In the genomic region with DNA sequence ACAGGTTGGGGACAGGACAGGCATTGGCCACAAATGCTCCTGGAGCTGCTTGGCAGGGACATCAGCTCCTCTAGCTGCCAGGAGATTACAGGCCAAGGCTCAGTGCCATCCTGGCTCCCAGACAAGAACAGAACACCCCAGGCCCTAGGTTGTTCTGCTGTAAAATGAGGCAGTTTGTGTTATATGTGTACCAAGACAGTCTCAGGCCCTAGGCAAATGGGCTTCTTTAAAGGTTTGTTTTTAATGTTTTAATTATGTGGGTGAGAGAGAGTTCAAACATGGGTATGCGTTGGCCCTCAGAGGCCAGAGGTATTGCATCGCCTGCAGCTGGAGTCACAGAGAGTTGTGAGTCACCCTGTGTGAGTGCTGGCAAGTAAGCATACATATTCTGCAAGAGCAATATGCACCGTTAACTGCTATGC, we compare ENCODE assay signal across 10 mouse cellular contexts. TPM values are rescaled to one million over a fixed set of nuclear protein-coding genes. Genes with fewer than 3 reads are reported as not detected.
DNase-seq lines count a peak whose midpoint lies in the region; ATAC-seq lines count a peak whose summit lies in the region.
"Had no signal": no experiment of that assay in that cellular context is flagged by ENCODE, and none has a peak within 500 bp of the region (broad histone marks: within the 10 kb centered on the region; RNA-seq: fewer than 3 reads in every experiment).

No protein-coding gene starts in this region.

- H3K9ac ChIP-seq in forebrain, embryonic 15.5 days (replicated peaks): no peak overlapping the region
- no peak overlapping the region for H3K9ac ChIP-seq in intestine, embryonic 16.5 days (ENCODE audit: low read depth, low read length)
- H3K9ac ChIP-seq: forebrain, embryonic 13.5 days had no signal

- no peaks in the 10 kb centered on the region for H3K27me3 ChIP-seq in forebrain, embryonic 15.5 days
- 0 out of 2 replicates have a peak, but pooled peaks cover 2% of the 10 kb centered on the region for H3K27me3 ChIP-seq in intestine, embryonic 16.5 days (replicated peaks; ENCODE audit: control insufficient read depth, insufficient read depth, low read length)
- H3K27me3 ChIP-seq: forebrain, embryonic 13.5 days had no signal

- peak; percentile 65 to 71 for DNase-seq in heart, adult 18-20 months
- DNase-seq in heart, adult 8-10 months (ENCODE audit: low spot score): no peak
- peak; percentile 25 for DNase-seq in urinary bladder, postnatal 14 days (ENCODE audit: low spot score)
- DNase-seq in urinary bladder, adult 18-20 months (ENCODE audit: low spot score in 2 of 2): no peak
- peak; percentile 85 to 88 for DNase-seq in cerebellum, postnatal 25 days
- DNase-seq in neural tube, embryonic 10.5 days (ENCODE audit: extremely low spot score, low spot score): no peak
- DNase-seq: lung, postnatal 4 days had no signal

- no peaks in the 10 kb centered on the region for H3K36me3 ChIP-seq in forebrain, embryonic 15.5 days
- H3K36me3 ChIP-seq in intestine, embryonic 16.5 days (ENCODE audit: control insufficient read depth, insufficient read depth, low read length): no peaks in the 10 kb centered on the region

- 78% methylated on average over 3 of the region's 3 CpGs for WGBS in forebrain, embryonic 15.5 days
- 67% methylated on average over 3 of the region's 3 CpGs for WGBS in intestine, embryonic 16.5 days

- no peak for ATAC-seq in forebrain, embryonic 15.5 days (replicated peaks)
- no peak for ATAC-seq in intestine, embryonic 16.5 days
- ATAC-seq: forebrain, embryonic 13.5 days had no signal

- no peak overlapping the region for H3K4me3 ChIP-seq in forebrain, embryonic 15.5 days
- no peak overlapping the region for H3K4me3 ChIP-seq in intestine, embryonic 16.5 days (ENCODE audit: low read length)
- H3K4me3 ChIP-seq: forebrain, embryonic 13.5 days had no signal

- H3K4me2 ChIP-seq in forebrain, embryonic 15.5 days (replicated peaks): no peak overlapping the region
- H3K4me2 ChIP-seq in intestine, embryonic 16.5 days (ENCODE audit: low read depth, low read length): no peak overlapping the region
- H3K4me2 ChIP-seq: forebrain, embryonic 13.5 days had no signal

- no peaks in the 10 kb centered on the region for H3K9me3 ChIP-seq in forebrain, embryonic 15.5 days
- no peaks in the 10 kb centered on the region for H3K9me3 ChIP-seq in intestine, embryonic 16.5 days (ENCODE audit: control insufficient read depth, low read length)
- H3K9me3 ChIP-seq: forebrain, embryonic 13.5 days had no signal

- no peak overlapping the region for H3K27ac ChIP-seq in forebrain, embryonic 15.5 days (replicated peaks)
- no peak overlapping the region for H3K27ac ChIP-seq in intestine, embryonic 16.5 days (ENCODE audit: low read length)
- H3K27ac ChIP-seq: forebrain, embryonic 13.5 days had no signal

- H3K4me1 ChIP-seq in forebrain, embryonic 15.5 days: no peaks in the 10 kb centered on the region
- no peaks in the 10 kb centered on the region for H3K4me1 ChIP-seq in intestine, embryonic 16.5 days (ENCODE audit: control insufficient read depth, insufficient read depth, low read length)
- H3K4me1 ChIP-seq: forebrain, embryonic 13.5 days had no signal

RNA-seq across cellular contexts. Expression of a gene that starts 8.0 kb away (rescaled TPM):
- total RNA-seq in heart, adult 18-20 months (2021): 100 to 1,000 TPM; 214 to 237 TPM
- 100 to 1,000 TPM; 206 to 254 (median 219) TPM for total RNA-seq in heart, adult 8-10 months (2022)
- 69.9 and 72.2 TPM in 2 replicates for polyA plus RNA-seq in forebrain, embryonic 15.5 days (2015; fragmentation: Nextera tagmentation; extraction: Ambion mirVana)
- polyA plus RNA-seq in intestine, embryonic 16.5 days (2015; fragmentation: Nextera tagmentation; extraction: Ambion mirVana): 30.0 and 42.5 TPM in 2 replicates

RNA-seq across cellular contexts. Expression of a gene that starts 52.5 kb away (rescaled TPM):
- 10 to 100 TPM; 90.5 to 94.6 TPM for total RNA-seq in heart, adult 18-20 months (2021)
- total RNA-seq in heart, adult 8-10 months (2022): 100 to 1,000 TPM in 2 of 4 experiments, 10 to 100 TPM in 2; 87.2 to 106 (median 96.3) TPM
- 395 and 412 TPM in 2 replicates for polyA plus RNA-seq in forebrain, embryonic 15.5 days (2015; fragmentation: Nextera tagmentation; extraction: Ambion mirVana)
- 252 and 268 TPM in 2 replicates for polyA plus RNA-seq in intestine, embryonic 16.5 days (2015; fragmentation: Nextera tagmentation; extraction: Ambion mirVana)

Comparison
In these comparisons a context has a peak if more than half of its experiments do, and no peak if none do; other contexts are left out.
1. DNase-seq: peak in heart, adult 18-20 months (2 of 2), urinary bladder, postnatal 14 days (single experiment) and cerebellum, postnatal 25 days (2 of 2); none in heart, adult 8-10 months (single experiment), urinary bladder, adult 18-20 months (0 of 2) and neural tube, embryonic 10.5 days (single experiment).